Mouse (Mus musculus): ENCODE measurements around the gene Alyref.

Alyref gene

GRCm38 (mm10) chr11:120598283-120598989 is at the start of gene Alyref, which contains the start of gene Anapc11:
TSS of gene Alyref (minus strand) at chr11:120598365.
TSS of gene Anapc11 (plus strand) at chr11:120598421.
- CTCF ChIA-PET: interaction anchor here (0.7 to 1.1 kb wide), 2 partner anchors 19 to 35 kb away, joined by 3 to 4 read pairs; no protein-coding TSS in a partner anchor

GRCm38 (mm10) chr11:120647047-120647830 is 49.1 kb upstream of the Alyref start:
- CTCF ChIA-PET: no interaction called here

GRCm38 (mm10) chr11:120643601-120643987 is 45.4 kb upstream of the Alyref start, which contains the start of gene Pycr1:
TSS of gene Pycr1 (minus strand) at chr11:120643769.
- CTCF ChIA-PET: interaction anchor here (0.9 kb wide), 1 partner anchor 22 kb away, joined by 3 read pairs; no protein-coding TSS in a partner anchor

- CTCF ChIA-PET: interaction anchor here (0.9 kb wide), 1 partner anchor 22 kb away, joined by 3 read pairs; no protein-coding TSS in a partner anchor
These were observed 44.9 kb upstream of the Alyref start for GRCm38 (mm10) chr11:120642939-120643600.

GRCm38 (mm10) chr11:120641869-120642268 is 43.7 kb upstream of the Alyref start:
- CTCF ChIA-PET: no interaction called here

- CTCF ChIA-PET: no interaction called here
These were observed 43.1 kb upstream of the Alyref start for GRCm38 (mm10) chr11:120641255-120641654.

GRCm38 (mm10) chr11:120634810-120635209 is 36.6 kb upstream of the Alyref start:
- CTCF ChIA-PET: no interaction called here

GRCm38 (mm10) chr11:120633520-120634343 is 35.6 kb upstream of the Alyref start, which contains the start of gene Mafg:
TSS of gene Mafg (minus strand) at chr11:120633600.
- CTCF ChIA-PET: interaction anchor here (0.6 kb wide), 1 partner anchor 36 kb away, joined by 3 read pairs; the partner anchor contains the start of genes Alyref and Anapc11

GRCm38 (mm10) chr11:120632559-120633519 is 34.7 kb upstream of the Alyref start:
- CTCF ChIA-PET: no interaction called here

GRCm38 (mm10) chr11:120631726-120632448 is 33.7 kb upstream of the Alyref start:
- CTCF ChIA-PET: no interaction called here

GRCm38 (mm10) chr11:120630881-120631725 is 32.9 kb upstream of the Alyref start:
- CTCF ChIA-PET: interaction anchor here (0.7 kb wide), 1 partner anchor 323 kb away, joined by 3 read pairs; no protein-coding TSS in a partner anchor

GRCm38 (mm10) chr11:120630401-120630871 is 32.3 kb upstream of the Alyref start:
- CTCF ChIA-PET: no interaction called here

GRCm38 (mm10) chr11:120629911-120630310 is 31.7 kb upstream of the Alyref start:
- CTCF ChIA-PET: no interaction called here

GRCm38 (mm10) chr11:120629341-120629730 is 31.2 kb upstream of the Alyref start:
- CTCF ChIA-PET: interaction anchor here (0.6 kb wide), 1 partner anchor 41 kb away, joined by 3 read pairs; no protein-coding TSS in a partner anchor

GRCm38 (mm10) chr11:120628601-120629340 is 30.6 kb upstream of the Alyref start:
- CTCF ChIA-PET: interaction anchor here (0.6 kb wide), 1 partner anchor 42 kb away, joined by 3 read pairs; no protein-coding TSS in a partner anchor

- CTCF ChIA-PET: no interaction called here
These were observed 29.5 kb upstream of the Alyref start for GRCm38 (mm10) chr11:120627468-120628300.

All from spleen, embryonic (tissue).